Mouse (Mus musculus) liver, embryonic 14.5 days (tissue): ENCODE results near the gene Mpnd.

ENCODE experiments used
- CTCF ChIP-seq: IDR thresholded peaks from 2 replicates; pipeline ENCODE4 v1.5.1; 2016; ENCODE audit warnings: antibody characterized with exemption, low read depth, control low read depth
- EP300 ChIP-seq: IDR thresholded peaks from 2 replicates; pipeline ENCODE4 v1.6.1; 2016; ENCODE audit warnings: antibody characterized with exemption, low read depth

DNA sequence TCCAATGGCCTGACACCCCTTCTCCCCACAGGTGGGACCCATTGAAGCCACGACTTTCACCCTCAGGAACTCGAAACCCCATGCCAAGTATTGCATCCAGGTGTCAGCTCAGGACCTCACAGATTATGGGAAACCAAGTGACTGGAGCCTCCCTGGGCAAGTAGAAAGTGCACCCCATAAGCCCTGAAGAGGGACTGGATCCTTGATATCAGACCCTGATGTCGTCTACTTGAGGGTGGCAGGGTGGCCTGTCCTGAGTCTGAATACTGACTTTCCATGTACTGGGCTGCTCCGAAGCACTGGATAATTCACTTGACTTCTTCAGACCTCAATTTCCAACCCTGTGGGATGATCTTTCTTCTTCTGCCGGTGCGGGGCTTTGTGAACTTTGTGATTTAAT is 48.9 kb upstream of the Mpnd start:
- TF ChIP-seq CTCF, result no peak
- no peak for TF ChIP-seq EP300
